ENCODE assay signal across 9 mouse cellular contexts in the genomic region with DNA sequence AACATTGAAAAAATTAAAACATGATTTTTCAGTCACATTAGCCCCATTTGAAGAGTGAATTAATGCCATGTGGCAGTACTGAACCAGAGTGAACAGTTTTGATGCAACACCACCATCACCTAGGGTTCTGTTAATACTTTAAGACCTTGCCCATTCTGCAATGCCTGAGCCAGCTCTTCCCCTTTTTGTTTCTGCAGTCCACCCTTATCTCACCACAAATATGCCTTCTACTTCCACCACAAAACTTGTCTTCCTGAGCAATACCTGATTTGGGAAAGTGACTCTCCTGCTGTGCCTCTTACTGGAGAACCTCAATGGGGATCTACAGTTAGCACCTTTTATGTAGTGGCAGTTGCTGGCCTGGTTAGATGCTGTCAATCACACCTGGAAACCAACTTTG.
"Had no signal": no experiment of that assay in that cellular context is flagged by ENCODE, and none has a peak within 500 bp of the region (broad histone marks: within the 10 kb centered on the region; RNA-seq: fewer than 3 reads in every experiment).

No protein-coding gene starts in this region.

- DNase-seq: lung, adult 18-20 months; lung, embryonic 14.5 days; lung, postnatal 4 days; right cerebral cortex, postnatal 14 days; thymus, adult 2 months; thymus, postnatal 25 days; thymus, postnatal 4 days had no signal

- ATAC-seq: midbrain, embryonic 13.5 days; midbrain, embryonic 15.5 days had no signal
